Mouse (Mus musculus) hindbrain, embryonic 10.5 days (tissue): ENCODE results near the gene Ctf2. TPM values are rescaled to one million over a fixed set of nuclear protein-coding genes. Genes with fewer than 3 reads are reported as not detected.
A peak's percentile ranks its signal among the peaks of the same experiment; 100 is the strongest.

Source experiments
- microRNA counts: library from miRNA; unstranded; fragments of <30 nt; microRNA quantifications from one replicate; lab custom pipeline; 2017
- polyA plus RNA-seq: library from polyadenylated mRNA; unstranded; fragments of >200 nt; fragmentation: Nextera tagmentation; extraction: Ambion mirVana; gene quantifications from 2 replicates; pipeline ENCODE4 v1.2.1, GENCODE M21; 2016

The Ctf2 gene
- polyA plus RNA-seq, 1 experiment from 2014 or later, result 0.37 TPM

MicroRNA genes within 50 kb of the gene (microRNA counts, 519-probe panel; counts per million panel counts)
- 1,255 counts per million, percentile 77 among the panel's probes with 10 or more counts for microRNA mmu-miR-762 (lab: Ali Mortazavi, UCI)

Other genes starting within 250 kb of the Ctf2 start
- 54.9 and 71.4 TPM in 2 replicates for gene Srcap, start 220.2 kb downstream of the Ctf2 start, polyA plus RNA-seq
- 16.5 and 18.1 TPM in 2 replicates for gene Gm42715, start 212.6 kb downstream of the Ctf2 start, polyA plus RNA-seq
- gene Tmem265, start 170.8 kb downstream of the Ctf2 start, polyA plus RNA-seq, result 7.9 and 13.7 TPM in 2 replicates
- 47.0 and 54.1 TPM in 2 replicates for gene Phkg2, start 158.8 kb downstream of the Ctf2 start, polyA plus RNA-seq
- gene Ccdc189, start 143.6 kb downstream of the Ctf2 start, polyA plus RNA-seq, result 15.7 and 16.5 TPM in 2 replicates
- 57.8 and 58.8 TPM in 2 replicates for gene Rnf40, start 143.4 kb downstream of the Ctf2 start, polyA plus RNA-seq
- 34.5 and 36.7 TPM in 2 replicates for gene Zfp629, start 116.4 kb downstream of the Ctf2 start, polyA plus RNA-seq
- gene Bcl7c, start 23.2 kb downstream of the Ctf2 start, polyA plus RNA-seq, result 55.9 and 56.6 TPM in 2 replicates
- gene Ctf1, start 19.4 kb downstream of the Ctf2 start, polyA plus RNA-seq, result 5.1 and 5.8 TPM in 2 replicates
- 8.6 and 8.9 TPM in 2 replicates for gene Fbxl19, start 12.4 kb upstream of the Ctf2 start, polyA plus RNA-seq
- gene Orai3, start 37.6 kb upstream of the Ctf2 start, polyA plus RNA-seq, result 10.3 and 11.9 TPM in 2 replicates
- 16.5 and 18.7 TPM in 2 replicates for gene Setd1a, start 44.5 kb upstream of the Ctf2 start, polyA plus RNA-seq
- not detected in 2 replicates for gene Gm49388, start 53.4 kb upstream of the Ctf2 start, polyA plus RNA-seq
- gene Hsd3b7, start 68.4 kb upstream of the Ctf2 start, polyA plus RNA-seq, result 7.4 and 7.8 TPM in 2 replicates
- 15.2 and 21.6 TPM in 2 replicates for gene Stx4a, start 92.1 kb upstream of the Ctf2 start, polyA plus RNA-seq
- gene Stx1b, start 92.4 kb upstream of the Ctf2 start, polyA plus RNA-seq, result 5.0 and 8.5 TPM in 2 replicates
- 19.0 and 19.2 TPM in 2 replicates for gene Zfp646, start 144.1 kb upstream of the Ctf2 start, polyA plus RNA-seq
- 41.4 and 42.3 TPM in 2 replicates for gene Zfp668, start 144.7 kb upstream of the Ctf2 start, polyA plus RNA-seq
- 0.51 and 1.1 TPM in 2 replicates for gene Prss53, start 158.8 kb upstream of the Ctf2 start, polyA plus RNA-seq
- not detected in 2 replicates for gene Gm21974, start 163.3 kb upstream of the Ctf2 start, polyA plus RNA-seq
- gene Vkorc1, start 163.5 kb upstream of the Ctf2 start, polyA plus RNA-seq, result 49.7 and 54.7 TPM in 2 replicates
- gene Bckdk, start 171.9 kb upstream of the Ctf2 start, polyA plus RNA-seq, result 115 and 123 TPM in 2 replicates
- 50.4 TPM in 2 replicates for gene Kat8, start 180.3 kb upstream of the Ctf2 start, polyA plus RNA-seq
- 5.3 and 9.7 TPM in 2 replicates for gene Prss8, start 197.9 kb upstream of the Ctf2 start, polyA plus RNA-seq
- 10.4 and 11.6 TPM in 2 replicates for gene Prss36, start 214.6 kb upstream of the Ctf2 start, polyA plus RNA-seq
- 328 and 333 TPM in 2 replicates for gene Fus, start 235.3 kb upstream of the Ctf2 start, polyA plus RNA-seq